In genomic region chr3:100922506-100923375, GRCm38 (mm10) we compare ENCODE assay signal across 8 mouse cellular contexts. TPM values are rescaled to one million over a fixed set of nuclear protein-coding genes. Genes with fewer than 3 reads are reported as not detected.
DNase-seq lines count a peak whose midpoint lies in the region; ATAC-seq and TF ChIP-seq lines count a peak whose summit lies in the region.

No protein-coding gene starts in this region.

- H3K27me3 ChIP-seq in forebrain, postnatal 0 days (ENCODE audit: insufficient read depth, low read length), result peaks cover 4% of the 10 kb centered on the region; the same call in 1 of the 2 replicates
- H3K27me3 ChIP-seq in liver, embryonic 14.5 days (ENCODE audit: control insufficient read depth, insufficient read depth, low read length), result no peaks in the 10 kb centered on the region

- no peak for TF ChIP-seq EP300 in liver, embryonic 14.5 days (IDR thresholded peaks at IDR 0.05; ENCODE audit: low read depth)

- H3K9ac ChIP-seq in forebrain, postnatal 0 days, result peak overlapping the region; percentile 74
- H3K9ac ChIP-seq in liver, embryonic 14.5 days (replicated peaks), result peak overlapping the region; percentile 67

- WGBS in forebrain, postnatal 0 days, result 32% methylated on average over 27 of the region's 28 CpGs
- 31% methylated on average over 28 of the region's 28 CpGs for WGBS in liver, embryonic 14.5 days (ENCODE audit: insufficient replicate concordance)

- TF ChIP-seq CTCF in forebrain, postnatal 0 days (IDR thresholded peaks at IDR 0.05; ENCODE audit: low read depth), result no peak
- no peak for TF ChIP-seq CTCF in liver, embryonic 14.5 days (IDR thresholded peaks at IDR 0.05; ENCODE audit: low read depth)

- intact Hi-C loops in left cerebral cortex, postnatal 4 days (cut with DNase I), result no loop called here

- no peaks in the 10 kb centered on the region for H3K36me3 ChIP-seq in forebrain, postnatal 0 days (ENCODE audit: insufficient read depth)
- H3K36me3 ChIP-seq in liver, embryonic 14.5 days (replicated peaks; ENCODE audit: control insufficient read depth, insufficient read depth, low read depth), result no peaks in the 10 kb centered on the region

- H3K4me2 ChIP-seq in forebrain, postnatal 0 days (ENCODE audit: low read depth), result peak overlapping the region; percentile 70
- peak overlapping the region; percentile 78 for H3K4me2 ChIP-seq in liver, embryonic 14.5 days (ENCODE audit: low read depth)

- H3K27ac ChIP-seq in forebrain, postnatal 0 days (ENCODE audit: low read depth, low read length), result peak overlapping the region; percentile 82
- no peak overlapping the region for H3K27ac ChIP-seq in liver, embryonic 14.5 days

- H3K4me3 ChIP-seq in forebrain, postnatal 0 days (ENCODE audit: low read depth, low read length), result peak overlapping the region; percentile 57
- H3K4me3 ChIP-seq in liver, embryonic 14.5 days (ENCODE audit: insufficient read depth in 1 of 2, low read depth in 2 of 2, low read length in 2 of 2), result peak overlapping the region; percentile 63 to 76

- peaks cover 21% of the 10 kb centered on the region; the same call in 1 of the 2 replicates for H3K4me1 ChIP-seq in forebrain, postnatal 0 days (ENCODE audit: insufficient read depth)
- peaks cover 2 to 16% of the 10 kb centered on the region in 2 experiments for H3K4me1 ChIP-seq in liver, embryonic 14.5 days (replicated peaks; ENCODE audit: control insufficient read depth in 2 of 2, insufficient read depth in 2 of 2, low read length in 1 of 2)

- ATAC-seq in forebrain, postnatal 0 days, result peak; percentile 42
- ATAC-seq in liver, embryonic 14.5 days (ENCODE audit: insufficient read depth), result peak; percentile 46

- peak; percentile 13 for DNase-seq in layer of hippocampus, adult 9-11 months
- no peak for DNase-seq in layer of hippocampus, postnatal 14 days (ENCODE audit: low spot score in 2 of 2)
- peak; percentile 51 for DNase-seq in cerebellum, adult 11-12 months
- DNase-seq in forebrain, postnatal 0 days, result no peak
- peak in 1 of 3 experiments; percentile 24 for DNase-seq in liver, embryonic 14.5 days (ENCODE audit: low read depth in 3 of 3, low spot score in 3 of 3)
- DNase-seq in telencephalon, adult 2 months (ENCODE audit: low read depth, low spot score), result peak; percentile 42
- no peak for DNase-seq in left cerebral cortex, postnatal 4 days
- no peak for DNase-seq in ovary, postnatal 14 days (ENCODE audit: low spot score)

- H3K9me3 ChIP-seq in forebrain, postnatal 0 days (ENCODE audit: low read length), result no peaks in the 10 kb centered on the region
- H3K9me3 ChIP-seq in liver, embryonic 14.5 days (ENCODE audit: control insufficient read depth, low read length), result no peaks in the 10 kb centered on the region

RNA-seq across cellular contexts. Expression of gene Trim45, which starts 0.7 kb away (rescaled TPM):
- 1 to 10 TPM; 8.1 to 9.8 TPM for total RNA-seq in layer of hippocampus, postnatal 14 days (2021)
- 9.6 and 12.0 TPM in 2 replicates for total RNA-seq in forebrain, postnatal 0 days (2014; rRNA removed)
- polyA plus RNA-seq in forebrain, postnatal 0 days (2015; fragmentation: Nextera tagmentation; extraction: Ambion mirVana), result 4.3 and 5.3 TPM in 2 replicates
- 0.79 and 0.88 TPM in 2 replicates for polyA plus RNA-seq in liver, embryonic 14.5 days (2012; rRNA removed)
- 0.43 and 0.56 TPM in 2 replicates for polyA plus RNA-seq in liver, embryonic 14.5 days (2014; fragmentation: Nextera tagmentation; extraction: Ambion mirVana)
- total RNA-seq in left cerebral cortex, postnatal 4 days (2021), result 1 to 10 TPM; 8.4 to 9.7 TPM

RNA-seq across cellular contexts. Expression of gene Ttf2, which starts 46.7 kb away (rescaled TPM):
- 1 to 10 TPM; 1.5 to 2.2 TPM for total RNA-seq in layer of hippocampus, postnatal 14 days (2021)
- 2.3 and 2.8 TPM in 2 replicates for total RNA-seq in forebrain, postnatal 0 days (2014; rRNA removed)
- 1.1 and 2.0 TPM in 2 replicates for polyA plus RNA-seq in forebrain, postnatal 0 days (2015; fragmentation: Nextera tagmentation; extraction: Ambion mirVana)
- polyA plus RNA-seq in liver, embryonic 14.5 days (2012; rRNA removed), result 4.3 and 6.8 TPM in 2 replicates
- 6.8 and 7.0 TPM in 2 replicates for polyA plus RNA-seq in liver, embryonic 14.5 days (2014; fragmentation: Nextera tagmentation; extraction: Ambion mirVana)
- 1 to 10 TPM; 3.3 to 3.5 TPM for total RNA-seq in left cerebral cortex, postnatal 4 days (2021)

Comparison
In these comparisons a context has a peak if more than half of its experiments do, and no peak if none do; other contexts are left out.
1. DNase-seq: peak in layer of hippocampus, adult 9-11 months (single experiment), cerebellum, adult 11-12 months (single experiment) and telencephalon, adult 2 months (single experiment); none in layer of hippocampus, postnatal 14 days (0 of 2), forebrain, postnatal 0 days (single experiment), left cerebral cortex, postnatal 4 days (single experiment) and ovary, postnatal 14 days (single experiment).